Mouse (Mus musculus) frontal cortex, adult 2 months (tissue): ENCODE measurements around the gene Zfp641. TPM values are rescaled to one million over a fixed set of nuclear protein-coding genes. Genes with fewer than 3 reads are reported as not detected.

Experiments used
- DNase-seq, 2 experiments: peaks; one replicate each; pipeline ENCODE4 v3.0.0; 2022; ENCODE audit warnings: low spot score in 1 of 2; ENCODE audit errors: extremely low spot score in 1 of 2
- polyA plus RNA-seq: library from polyadenylated mRNA; depleted of rRNA; stranded (reverse); fragments of >200 nt; gene quantifications from 2 replicates; pipeline ENCODE4 v1.2.3, GENCODE M21; 2012; rRNA removed

The Zfp641 gene
- 11.1 and 12.3 TPM in 2 replicates for polyA plus RNA-seq

- peak in 1 of 2 experiments; percentile 38 for DNase-seq
Measured at GRCm38 (mm10) chr15:98295628-98296551, at the start of gene Zfp641. Zfp641 (minus strand) TSS chr15:98296161.

GRCm38 (mm10) chr15:98340887-98341286 is 44.9 kb upstream of the Zfp641 start, which contains the start of gene Olfr284:
Olfr284 (minus strand) TSS chr15:98340987.
- DNase-seq: no peak

GRCm38 (mm10) chr15:98317177-98317724 is 21.3 kb upstream of the Zfp641 start, which contains the start of gene Olfr285:
Olfr285 (minus strand) TSS chr15:98317353.
- no peak for DNase-seq

- no peak for DNase-seq
Measured at GRCm38 (mm10) chr15:98315703-98316102, 19.7 kb upstream of the Zfp641 start.

GRCm38 (mm10) chr15:98293651-98294050 is 2.3 kb downstream of the Zfp641 start:
- no peak for DNase-seq

- DNase-seq: no peak
Measured at GRCm38 (mm10) chr15:98288566-98288965, 7.4 kb downstream of the Zfp641 start.

- no peak for DNase-seq
Measured at GRCm38 (mm10) chr15:98286418-98286817, 9.5 kb downstream of the Zfp641 start.

GRCm38 (mm10) chr15:98257776-98258175 is 38.2 kb downstream of the Zfp641 start:
- no peak for DNase-seq

GRCm38 (mm10) chr15:98257193-98257592 is 38.8 kb downstream of the Zfp641 start, which contains the start of gene H1fnt:
H1fnt (minus strand) TSS chr15:98257293.
- no peak for DNase-seq

- DNase-seq: no peak
Measured at GRCm38 (mm10) chr15:98256271-98256670, 39.7 kb downstream of the Zfp641 start.

Other genes starting within 250 kb of the Zfp641 start
- 329 and 345 TPM in 2 replicates for gene Pfkm, start 203.6 kb downstream of the Zfp641 start, polyA plus RNA-seq
- gene Senp1, start 202.4 kb downstream of the Zfp641 start, polyA plus RNA-seq: 12.3 and 12.7 TPM in 2 replicates
- gene Asb8, start 130.5 kb downstream of the Zfp641 start, polyA plus RNA-seq: 57.7 and 60.2 TPM in 2 replicates
- 13.0 and 14.6 TPM in 2 replicates for gene Ccdc184, start 129.0 kb downstream of the Zfp641 start, polyA plus RNA-seq
- 0.29 and 0.32 TPM in 2 replicates for gene Olfr288, start 100.6 kb downstream of the Zfp641 start, polyA plus RNA-seq
- not detected in 2 replicates for gene Gm44579, start 75.2 kb downstream of the Zfp641 start, polyA plus RNA-seq
- 14.1 and 16.2 TPM in 2 replicates for gene Olfr287, start 75.1 kb downstream of the Zfp641 start, polyA plus RNA-seq
- not detected in 2 replicates for gene Olfr286, start 61.7 kb downstream of the Zfp641 start, polyA plus RNA-seq
- not detected in 2 replicates for gene H1fnt, start 38.9 kb downstream of the Zfp641 start, polyA plus RNA-seq
- gene Olfr285, start 21.2 kb upstream of the Zfp641 start, polyA plus RNA-seq: 0.02 TPM in 1 of 2 replicates, not detected in the other
- not detected in 2 replicates for gene Olfr284, start 44.8 kb upstream of the Zfp641 start, polyA plus RNA-seq
- 0.04 and 0.11 TPM in 2 replicates for gene Olfr283, start 84.8 kb upstream of the Zfp641 start, polyA plus RNA-seq
- gene Olfr282, start 135.1 kb upstream of the Zfp641 start, polyA plus RNA-seq: not detected in 2 replicates
- 0.02 TPM in 2 replicates for gene Olfr281, start 156.4 kb upstream of the Zfp641 start, polyA plus RNA-seq
- gene OR5BS1P, start 173.7 kb upstream of the Zfp641 start, polyA plus RNA-seq: 0.02 TPM in 1 of 2 replicates, not detected in the other
- not detected in 2 replicates for gene Lalba, start 186.6 kb upstream of the Zfp641 start, polyA plus RNA-seq
- 0.29 TPM in 1 of 2 replicates, not detected in the other for gene Olfr279, start 196.2 kb upstream of the Zfp641 start, polyA plus RNA-seq
- gene Kansl2, start 238.1 kb upstream of the Zfp641 start, polyA plus RNA-seq: 54.4 and 56.4 TPM in 2 replicates